Mouse (Mus musculus): ENCODE data around the gene Cxcl16.

- TF ChIP-seq POLR2A (IDR thresholded peaks at IDR 0.05; ENCODE audit: insufficient read depth, low read depth, low read length) (no peak), CTCF (IDR thresholded peaks at IDR 0.05; ENCODE audit: insufficient read depth, low read depth, low read length) (no peak)
These were observed 40.7 kb upstream of the Cxcl16 start for GRCm38 (mm10) chr11:70500476-70500812.

All from olfactory bulb, adult 2 months (tissue).